Mouse (Mus musculus) forebrain, embryonic 15.5 days (tissue): ENCODE measurements around the gene Tas1r3. TPM values are rescaled to one million over a fixed set of nuclear protein-coding genes. Genes with fewer than 3 reads are reported as not detected.

Source experiments
- ATAC-seq: fragments of 200-750 bp; cut with Nextera tagmentation; replicated peaks from 2 replicates; pipeline ENCODE4 v1.8.0; 2017; ENCODE audit warnings: mild to moderate bottlenecking, moderate TSS enrichment, moderate library complexity
- H3K27ac ChIP-seq: fragments of 300-500 bp; sonication (generic); replicated peaks from 2 replicates; pipeline ENCODE4 v1.5.1; 2015; ENCODE audit warnings: mild to moderate bottlenecking, inconsistent platforms
- H3K27me3 ChIP-seq: fragments of 300-500 bp; sonication (generic); 2 replicates; pipeline ENCODE4 v1.6.1; 2015; ENCODE audit warnings: inconsistent platforms
- H3K36me3 ChIP-seq: fragments of 300-500 bp; sonication (generic); 2 replicates; pipeline ENCODE4 v1.6.1; 2015; ENCODE audit warnings: mild to moderate bottlenecking, inconsistent platforms
- H3K4me1 ChIP-seq: fragments of 300-500 bp; sonication (generic); 2 replicates; pipeline ENCODE4 v1.6.1; 2015; ENCODE audit warnings: inconsistent platforms
- H3K4me2 ChIP-seq: fragments of 300-500 bp; sonication (generic); replicated peaks from 2 replicates; pipeline ENCODE4 v1.6.1; 2015; ENCODE audit warnings: mild to moderate bottlenecking, inconsistent platforms
- H3K4me3 ChIP-seq: fragments of 300-500 bp; sonication (generic); 2 replicates; pipeline ENCODE4 v1.5.1; 2015; ENCODE audit warnings: mild to moderate bottlenecking, inconsistent platforms
- H3K9ac ChIP-seq: fragments of 300-500 bp; sonication (generic); replicated peaks from 2 replicates; pipeline ENCODE4 v1.6.1; 2015; ENCODE audit warnings: mild to moderate bottlenecking, inconsistent platforms
- H3K9me3 ChIP-seq: fragments of 300-500 bp; sonication (generic); 2 replicates; pipeline ENCODE4 v1.6.1; 2016; ENCODE audit warnings: inconsistent platforms
- WGBS: fragments of 180-500 bp; shearing (Covaris S2); methylation state at CpG from one replicate; pipeline ENCODE4 v1.1.7; 2015; ENCODE audit warnings: mixed read lengths; 5-methylcytosine and 5-hydroxymethylcytosine counted together
- polyA plus RNA-seq: library from polyadenylated mRNA; unstranded; fragments of >200 nt; fragmentation: Nextera tagmentation; extraction: Ambion mirVana; gene quantifications from 2 replicates; pipeline ENCODE4 v1.2.1, GENCODE M21; 2015

Tas1r3 gene
- polyA plus RNA-seq, 1 experiment from 2014 or later = 0.64 TPM

DNA sequence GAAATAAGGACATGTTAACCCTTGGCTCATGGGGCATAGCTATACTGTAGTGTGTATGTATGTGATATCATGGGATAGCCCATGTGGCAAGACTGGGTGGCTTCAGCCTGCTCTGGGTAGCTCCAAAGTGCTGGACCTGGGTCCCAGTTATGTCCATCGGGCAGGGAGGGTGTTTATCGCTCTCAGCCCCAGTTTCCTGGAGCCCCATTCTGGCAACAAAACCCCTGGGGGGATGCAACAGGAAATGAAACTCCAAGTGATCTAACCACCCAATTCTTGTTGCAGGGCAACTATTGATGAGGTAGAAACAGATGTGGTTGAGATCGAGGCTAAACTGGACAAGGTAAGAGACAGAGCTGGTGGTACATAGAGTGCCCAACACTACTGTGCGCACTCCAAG is 32.7 kb upstream of the Tas1r3 start:
- 99% methylated on average over 4 of the region's 4 CpGs for WGBS
- H3K27me3 ChIP-seq = no peaks in the 10 kb centered on the region
- H3K36me3 ChIP-seq = peaks cover 45% of the 10 kb centered on the region
- no peak overlapping the region for H3K27ac ChIP-seq
- peak overlapping the region; percentile 100; the same call in 1 of the 2 replicates for H3K4me3 ChIP-seq
- H3K9ac ChIP-seq = no peak overlapping the region
- no peaks in the 10 kb centered on the region for H3K9me3 ChIP-seq
- H3K4me1 ChIP-seq = peaks cover 37% of the 10 kb centered on the region
- peak overlapping the region; percentile 95; the same call in 1 of the 2 replicates for H3K4me2 ChIP-seq
- ATAC-seq = no peak

DNA sequence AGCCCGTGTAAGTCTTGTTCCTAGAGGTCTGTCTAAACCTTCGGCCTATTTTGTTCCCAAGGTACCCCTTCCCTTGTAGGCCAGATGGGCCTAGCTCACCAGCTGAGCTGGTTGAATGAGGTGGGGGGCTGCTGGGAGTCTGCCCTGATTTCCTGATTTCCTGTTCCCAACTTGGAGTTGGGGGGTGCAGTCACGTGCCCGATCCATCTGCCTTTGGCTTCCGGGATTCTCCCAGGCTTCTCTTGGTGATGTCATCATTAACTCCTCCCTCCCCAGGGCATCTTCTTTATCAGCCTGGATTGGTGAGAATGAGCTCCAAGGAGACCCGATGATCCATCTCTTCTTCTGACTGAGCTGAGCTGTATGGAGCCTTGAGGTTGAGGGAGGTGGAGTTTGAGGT is 32.1 kb upstream of the Tas1r3 start:
- Histone ChIP-seq H3K36me3 (peaks cover 39% of the 10 kb centered on the region), H3K27ac (peak overlapping the region; percentile 46), H3K4me2 (peak overlapping the region; percentile 95), H3K9ac (peak overlapping the region; percentile 98; the same call in 1 of the 2 replicates), H3K27me3 (no peaks in the 10 kb centered on the region), H3K9me3 (no peaks in the 10 kb centered on the region), H3K4me3 (peak overlapping the region; percentile 100), H3K4me1 (peaks cover 43% of the 10 kb centered on the region)
- no peak for ATAC-seq
- 32% methylated on average over 6 of the region's 6 CpGs for WGBS

DNA sequence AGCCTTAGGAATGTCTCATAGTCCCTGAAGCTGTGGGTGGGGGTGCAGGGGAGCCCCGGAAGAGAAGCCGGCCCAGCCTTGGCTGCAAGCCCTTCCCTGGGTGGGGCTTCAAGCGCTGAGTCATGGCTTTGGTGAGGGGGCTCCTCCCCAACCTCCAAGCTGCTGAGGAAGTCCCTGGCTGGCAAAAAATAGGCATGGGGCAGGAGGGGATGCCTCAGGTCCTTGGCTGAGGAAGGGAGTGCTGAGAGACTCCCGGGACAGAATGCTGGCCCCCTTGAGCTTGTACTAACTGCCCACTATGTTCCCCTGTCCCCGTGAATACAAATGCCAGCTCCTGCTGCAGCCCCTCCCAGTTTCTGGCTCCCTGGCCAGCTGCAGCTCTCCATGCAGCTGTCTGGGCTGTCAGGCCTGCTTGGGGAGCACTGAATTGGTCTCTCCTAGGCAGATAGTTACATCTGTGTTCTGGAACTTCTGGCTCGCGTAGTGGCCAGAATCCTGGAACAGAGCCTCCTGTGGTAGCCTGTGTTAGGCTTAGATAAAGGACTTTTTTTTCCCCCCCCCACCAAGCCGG is 31.2 kb upstream of the Tas1r3 start:
- Histone ChIP-seq H3K36me3 (peaks cover 38% of the 10 kb centered on the region), H3K27me3 (no peaks in the 10 kb centered on the region), H3K9ac (peak overlapping the region; percentile 98), H3K9me3 (no peaks in the 10 kb centered on the region), H3K4me1 (peaks cover 51% of the 10 kb centered on the region), H3K4me3 (peak overlapping the region; percentile 100), H3K27ac (peak overlapping the region; percentile 46), H3K4me2 (peak overlapping the region; percentile 95)
- WGBS = 20% methylated on average over 8 of the region's 8 CpGs
- ATAC-seq = no peak

DNA sequence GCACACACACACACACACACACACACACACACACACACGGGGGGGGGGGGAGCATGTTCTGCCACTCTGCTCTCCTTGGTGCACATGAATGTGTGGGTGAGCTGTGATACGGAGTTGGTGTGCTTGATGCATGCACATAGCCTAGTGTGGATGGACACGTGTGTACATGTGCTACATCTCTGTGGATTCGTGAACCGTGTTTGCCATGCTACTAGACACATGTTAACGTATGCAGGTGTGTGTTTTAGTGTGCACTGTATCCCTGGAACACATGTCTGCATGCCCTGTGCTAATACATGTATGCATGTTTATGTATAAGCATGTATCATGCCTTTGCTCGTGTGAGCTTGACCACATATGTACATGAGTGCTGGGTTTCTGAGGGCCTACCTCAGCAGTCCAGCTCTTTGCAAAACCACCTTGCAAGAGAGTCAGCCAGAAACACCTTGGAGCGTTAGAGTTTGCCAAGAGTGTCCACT is 30.1 kb upstream of the Tas1r3 start:
- Histone ChIP-seq H3K4me3 (peak overlapping the region; percentile 100), H3K27ac (no peak overlapping the region), H3K4me1 (peaks cover 52% of the 10 kb centered on the region), H3K9me3 (no peaks in the 10 kb centered on the region), H3K9ac (peak overlapping the region; percentile 98), H3K4me2 (peak overlapping the region; percentile 95), H3K27me3 (no peaks in the 10 kb centered on the region), H3K36me3 (peaks cover 37% of the 10 kb centered on the region)
- ATAC-seq = no peak
- 65% methylated on average over 8 of the region's 8 CpGs for WGBS

DNA sequence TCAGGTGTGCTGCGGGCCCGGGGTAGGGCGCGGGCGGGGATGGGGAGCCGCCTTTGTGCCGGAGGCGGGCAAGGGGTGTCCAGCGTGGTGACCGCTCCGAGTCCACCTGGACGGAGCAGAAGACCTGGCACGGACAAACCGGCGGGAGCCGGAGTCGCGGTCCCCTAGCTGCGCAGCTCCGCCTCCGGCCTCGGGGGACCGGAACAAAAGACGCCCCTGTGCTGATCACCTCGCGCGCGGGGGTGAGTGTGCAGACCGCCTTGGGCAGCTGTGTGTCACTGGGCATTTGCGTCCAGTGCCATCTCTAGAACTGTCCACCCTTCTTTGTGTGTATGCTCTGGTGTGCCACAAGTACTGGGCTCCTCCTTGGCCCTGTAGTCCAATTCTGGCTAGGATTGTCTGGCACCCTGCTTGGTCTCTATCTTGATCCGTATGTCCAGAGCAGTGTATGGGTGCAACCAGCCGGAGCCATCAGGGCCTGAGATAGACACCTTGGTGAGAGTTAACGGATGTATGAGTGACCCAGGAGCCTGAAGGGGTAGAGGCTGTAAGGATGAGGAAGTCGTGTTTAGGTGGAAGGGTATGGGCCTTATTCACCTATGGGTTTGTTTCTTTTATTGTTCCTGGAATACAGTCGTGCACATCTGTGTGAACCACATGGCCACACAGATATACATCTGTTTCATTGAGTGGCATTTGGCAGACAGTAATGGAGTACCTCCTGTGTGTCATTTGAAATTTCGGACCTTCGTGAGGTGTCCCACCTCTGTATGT is 29.5 kb upstream of the Tas1r3 start:
- Histone ChIP-seq H3K27ac (peak overlapping the region; percentile 100), H3K27me3 (no peaks in the 10 kb centered on the region), H3K9ac (peak overlapping the region; percentile 98), H3K4me1 (peaks cover 52% of the 10 kb centered on the region), H3K36me3 (peaks cover 39% of the 10 kb centered on the region), H3K9me3 (no peaks in the 10 kb centered on the region), H3K4me2 (peak overlapping the region; percentile 95), H3K4me3 (peak overlapping the region; percentile 100)
- ATAC-seq = peak; percentile 42
- WGBS = 5% methylated on average over 37 of the region's 37 CpGs

DNA sequence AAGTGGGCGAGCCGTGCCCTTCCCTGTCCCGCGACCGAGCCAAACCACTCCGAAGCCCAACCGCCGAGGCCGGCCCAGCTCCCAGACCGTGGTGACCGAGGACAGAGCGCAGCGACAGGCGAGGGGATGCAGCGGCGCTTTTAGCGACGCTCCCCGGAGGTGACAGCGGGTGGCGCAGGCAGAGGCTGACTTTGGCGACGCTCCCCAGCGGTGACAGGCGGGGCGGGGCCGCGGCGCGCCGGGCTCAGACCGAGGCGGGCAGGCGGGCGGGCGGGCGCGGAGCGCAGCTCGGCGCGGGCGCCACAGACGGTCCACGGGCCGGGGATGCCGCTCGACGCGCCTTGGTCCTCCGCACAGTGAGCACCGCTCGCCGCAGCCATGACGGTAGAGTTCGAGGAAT is 28.9 kb upstream of the Tas1r3 start:
- Histone ChIP-seq H3K4me1 (peaks cover 52% of the 10 kb centered on the region), H3K36me3 (peaks cover 42% of the 10 kb centered on the region), H3K9me3 (no peaks in the 10 kb centered on the region), H3K9ac (peak overlapping the region; percentile 98), H3K4me2 (peak overlapping the region; percentile 95), H3K27me3 (no peaks in the 10 kb centered on the region), H3K4me3 (peak overlapping the region; percentile 100), H3K27ac (peak overlapping the region; percentile 100)
- peak; percentile 91 for ATAC-seq
- under 1% methylated on average over 54 of the region's 56 CpGs for WGBS

DNA sequence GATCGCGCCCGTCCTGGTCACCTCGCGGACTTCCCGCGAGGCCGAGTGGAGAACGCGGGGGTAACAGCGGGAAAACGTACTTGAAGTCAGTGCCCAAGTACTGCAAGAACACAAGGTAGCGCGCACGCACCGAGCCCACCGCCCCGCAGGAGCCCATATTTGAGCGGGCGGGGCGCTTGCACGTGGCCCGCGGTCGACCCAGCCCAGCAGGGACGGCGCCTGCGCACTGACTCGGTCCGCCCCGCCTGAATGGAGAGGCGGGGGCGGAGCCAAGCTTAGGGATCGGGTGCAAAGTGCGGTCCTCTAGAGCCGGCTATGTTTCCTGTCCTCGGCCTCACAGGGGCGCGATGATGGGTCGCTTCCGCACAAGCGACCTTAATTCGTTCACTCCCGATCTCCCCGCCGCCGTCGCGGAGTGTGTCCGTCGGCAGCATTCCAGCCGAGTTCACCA is 28.4 kb upstream of the Tas1r3 start, which contains the start of the genes Pusl1 and Acap3:
Gene Pusl1 (minus strand): TSS at position 231 of the 451 bp plus-strand sequence.
Gene Acap3 (plus strand): TSS at position 272 of the 451 bp plus-strand sequence.
- Histone ChIP-seq H3K4me3 (peak within 1 kb of the TSS; percentile 100), H3K4me2 (peak within 1 kb of the TSS; percentile 95), H3K36me3 (peaks cover 42% of the 10 kb centered on the region), H3K4me1 (peaks cover 52% of the 10 kb centered on the region), H3K27me3 (no peaks in the 10 kb centered on the region), H3K9me3 (no peaks in the 10 kb centered on the region), H3K27ac (peak within 1 kb of the TSS; percentile 100), H3K9ac (peak within 1 kb of the TSS; percentile 98)
- ATAC-seq = peak; percentile 85
- WGBS = under 1% methylated on average over 52 of the region's 52 CpGs

DNA sequence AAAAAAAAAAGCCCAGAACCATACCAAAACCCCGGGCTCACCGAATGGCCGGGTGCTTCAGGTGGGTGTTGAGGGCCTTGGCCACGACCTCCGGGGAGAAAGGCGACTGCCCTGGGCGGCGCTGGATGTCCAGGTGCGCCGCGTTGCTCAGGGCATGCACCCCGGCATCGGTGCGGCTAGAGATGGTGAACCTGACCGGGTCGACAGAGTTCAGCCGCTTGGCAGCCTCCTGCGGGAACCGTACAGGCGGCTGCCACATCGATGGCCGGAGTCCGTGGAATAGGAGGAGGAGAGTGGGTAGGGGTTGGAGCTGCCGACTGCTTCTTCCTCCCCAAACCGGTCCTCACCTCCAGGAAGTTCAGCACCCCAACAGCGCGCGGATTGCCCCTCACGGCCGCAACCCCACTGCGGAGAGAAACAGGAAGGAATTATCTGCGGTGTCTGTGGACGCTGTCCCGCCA is 27.9 kb upstream of the Tas1r3 start:
- Histone ChIP-seq H3K4me2 (peak overlapping the region; percentile 95), H3K4me1 (peaks cover 52% of the 10 kb centered on the region), H3K9ac (peak overlapping the region; percentile 98), H3K4me3 (peak overlapping the region; percentile 100), H3K36me3 (peaks cover 42% of the 10 kb centered on the region), H3K9me3 (no peaks in the 10 kb centered on the region), H3K27me3 (no peaks in the 10 kb centered on the region), H3K27ac (0 out of 2 replicates have a peak overlapping the region, but pooled peaks have one; percentile 100)
- ATAC-seq = no peak
- WGBS = under 1% methylated on average over 33 of the region's 34 CpGs

DNA sequence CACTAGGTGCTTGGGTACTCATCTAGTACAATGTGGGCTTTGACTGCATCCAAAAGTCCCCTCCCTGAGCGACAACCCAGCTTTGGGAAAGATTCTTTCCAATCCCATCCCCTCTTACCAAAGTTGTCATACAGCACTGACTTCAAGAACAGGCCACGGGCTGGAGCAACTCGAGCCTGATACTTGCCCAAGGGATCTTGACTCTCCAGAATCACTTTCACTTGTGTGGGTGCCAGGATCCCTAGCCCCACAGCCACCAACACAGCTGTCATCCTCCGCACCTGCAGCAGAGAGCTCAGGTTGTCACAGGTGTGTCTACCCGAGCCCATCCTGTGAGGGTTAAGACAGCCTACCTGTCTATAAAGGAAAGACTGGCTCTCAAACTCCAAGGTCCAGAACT is 26.2 kb upstream of the Tas1r3 start:
- no peak for ATAC-seq
- Histone ChIP-seq H3K9me3 (no peaks in the 10 kb centered on the region), H3K4me1 (peaks cover 34% of the 10 kb centered on the region), H3K4me2 (no peak overlapping the region), H3K27me3 (no peaks in the 10 kb centered on the region), H3K36me3 (peaks cover 53% of the 10 kb centered on the region), H3K27ac (no peak overlapping the region), H3K4me3 (no peak overlapping the region), H3K9ac (no peak overlapping the region)
- WGBS = 85% methylated on average over 5 of the region's 5 CpGs

DNA sequence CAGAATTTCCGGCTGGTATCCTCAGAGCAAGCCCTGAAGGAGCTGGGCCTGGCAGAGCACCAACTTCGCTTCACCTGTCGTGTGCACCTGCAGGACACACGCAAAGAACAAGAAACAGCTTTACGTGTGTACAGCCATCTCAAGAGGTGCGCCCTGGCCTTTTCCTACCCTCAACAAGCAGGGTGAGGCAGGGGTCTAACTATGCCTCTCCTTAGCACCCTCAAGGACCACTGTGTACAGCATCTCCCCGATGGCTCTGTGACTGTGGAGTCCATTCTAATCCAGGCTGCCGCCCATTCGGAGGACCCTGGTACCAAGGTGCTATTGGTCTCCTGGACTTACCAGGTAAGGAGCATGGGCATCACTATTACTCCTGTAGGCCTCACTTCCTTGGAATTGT is 25.0 kb upstream of the Tas1r3 start:
- Histone ChIP-seq H3K36me3 (peaks cover 58% of the 10 kb centered on the region), H3K4me2 (no peak overlapping the region), H3K9me3 (no peaks in the 10 kb centered on the region), H3K4me3 (no peak overlapping the region), H3K4me1 (peaks cover 23% of the 10 kb centered on the region), H3K9ac (no peak overlapping the region), H3K27ac (no peak overlapping the region), H3K27me3 (no peaks in the 10 kb centered on the region)
- WGBS = 92% methylated on average over 9 of the region's 9 CpGs
- ATAC-seq = no peak

DNA sequence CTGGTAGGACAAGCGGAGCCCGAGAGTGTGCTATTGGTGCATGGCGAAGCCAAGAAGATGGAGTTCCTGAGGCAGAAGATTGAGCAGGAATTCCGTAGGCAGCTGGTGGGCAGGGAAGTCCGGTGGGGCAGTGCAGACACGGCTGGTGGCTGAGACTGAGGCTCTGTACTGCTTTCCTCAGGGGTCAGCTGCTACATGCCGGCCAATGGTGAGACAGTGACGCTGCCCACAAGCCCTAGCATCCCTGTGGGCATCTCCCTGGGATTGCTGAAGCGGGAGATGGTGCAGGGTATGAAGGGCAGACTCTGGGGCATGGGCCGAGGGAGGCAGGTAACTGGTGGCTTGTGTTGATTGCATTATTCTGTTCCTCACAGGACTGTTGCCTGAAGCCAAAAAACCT is 24.5 kb upstream of the Tas1r3 start:
- 89% methylated on average over 10 of the region's 10 CpGs for WGBS
- Histone ChIP-seq H3K36me3 (peaks cover 58% of the 10 kb centered on the region), H3K4me3 (no peak overlapping the region), H3K9ac (no peak overlapping the region), H3K27ac (no peak overlapping the region), H3K27me3 (no peaks in the 10 kb centered on the region), H3K4me2 (no peak overlapping the region), H3K4me1 (peaks cover 18% of the 10 kb centered on the region), H3K9me3 (no peaks in the 10 kb centered on the region)
- ATAC-seq = no peak

DNA sequence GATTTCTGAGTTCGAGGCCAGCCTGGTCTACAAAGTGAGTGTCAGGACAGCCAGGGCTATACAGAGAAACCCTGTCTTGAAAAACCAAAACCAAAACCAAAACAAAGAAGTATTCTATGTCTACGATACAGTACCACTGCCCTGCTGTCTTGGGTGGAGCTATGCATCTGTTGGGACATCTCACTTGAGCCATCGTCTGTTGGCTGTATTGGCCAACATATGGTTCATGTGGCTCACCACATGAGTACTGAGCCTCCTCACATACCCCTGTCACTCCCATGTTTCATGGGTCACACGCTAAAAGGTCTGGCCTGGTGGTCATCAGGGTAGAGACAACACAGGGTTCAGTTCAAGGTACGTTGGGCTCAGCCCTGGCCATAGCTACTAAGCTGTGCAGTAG is 23.2 kb upstream of the Tas1r3 start:
- H3K27ac ChIP-seq = no peak overlapping the region
- no peak overlapping the region for H3K4me3 ChIP-seq
- no peak overlapping the region for H3K4me2 ChIP-seq
- no peaks in the 10 kb centered on the region for H3K9me3 ChIP-seq
- 93% methylated on average over 5 of the region's 5 CpGs for WGBS
- no peaks in the 10 kb centered on the region for H3K27me3 ChIP-seq
- H3K9ac ChIP-seq = no peak overlapping the region
- peaks cover 58% of the 10 kb centered on the region for H3K36me3 ChIP-seq
- no peak for ATAC-seq
- peaks cover 18% of the 10 kb centered on the region for H3K4me1 ChIP-seq
